Comparison of ENCODE assay signal across 8 mouse cellular contexts in the genomic region with DNA sequence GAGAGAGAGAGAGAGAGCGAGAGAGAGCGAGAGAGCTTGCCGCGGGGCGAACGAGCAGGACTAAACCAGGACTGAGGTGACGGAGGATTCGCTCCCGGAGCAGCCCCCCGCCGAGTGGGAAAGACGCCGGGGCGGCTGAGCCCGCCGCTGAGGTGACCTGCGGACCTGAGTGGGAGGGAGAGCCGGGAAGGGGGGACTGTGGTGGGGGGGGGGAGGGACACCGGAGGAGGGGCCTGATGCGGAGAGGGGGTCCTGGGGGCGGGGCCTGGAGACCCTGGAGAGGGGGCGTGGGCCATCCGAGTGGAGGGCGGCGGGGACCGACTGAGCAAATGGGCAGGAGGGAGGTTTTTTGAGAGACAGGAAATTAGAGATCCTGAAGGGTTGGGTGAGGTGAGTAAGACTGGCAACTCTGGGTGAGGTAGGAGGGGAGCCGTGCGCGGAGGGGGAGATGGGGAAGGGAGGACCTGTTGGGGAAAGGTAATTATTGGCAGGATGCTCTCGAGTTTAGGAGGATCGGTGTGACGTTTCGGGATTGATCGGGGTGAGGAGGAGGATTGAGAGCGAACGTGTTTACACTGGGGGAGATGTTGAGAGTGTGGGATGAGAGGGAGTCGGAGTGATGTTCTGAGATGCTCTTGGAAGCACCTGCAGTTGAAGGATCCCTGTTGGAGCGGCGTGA. TPM values are rescaled to one million over a fixed set of nuclear protein-coding genes. Genes with fewer than 3 reads are reported as not detected.
DNase-seq lines count a peak whose midpoint lies in the region; ATAC-seq and TF ChIP-seq lines count a peak whose summit lies in the region.

No protein-coding gene starts in this region.

- TF ChIP-seq POLR2A in kidney, adult 2 months (IDR thresholded peaks at IDR 0.05; ENCODE audit: low read depth, low read length): no peak

- in situ Hi-C loops in Patski (cut with MboI; ENCODE audit: low pct_unique_long_range_greater_than_20kb): loop anchor here (25.0 kb wide), 1 partner anchor 798 kb away; the partner anchor contains the start of genes Gm11555, Gm11563 and Krtap4-6

- peak overlapping the region; percentile 68 for H3K4me2 ChIP-seq in intestine, embryonic 14.5 days (ENCODE audit: low read length)
- H3K4me2 ChIP-seq in liver, embryonic 12.5 days: peak overlapping the region; percentile 95
- peak overlapping the region; percentile 78 for H3K4me2 ChIP-seq in neural tube, embryonic 11.5 days (ENCODE audit: low read depth)

- H3K27me3 ChIP-seq in kidney, adult 2 months (replicated peaks; ENCODE audit: control insufficient read depth, insufficient read depth, low read length): no peaks in the 10 kb centered on the region
- no peaks in the 10 kb centered on the region for H3K27me3 ChIP-seq in Patski
- H3K27me3 ChIP-seq in intestine, embryonic 14.5 days (replicated peaks; ENCODE audit: control insufficient read depth, insufficient read depth, low read length): no peaks in the 10 kb centered on the region
- no peaks in the 10 kb centered on the region for H3K27me3 ChIP-seq in liver, embryonic 12.5 days (replicated peaks)
- H3K27me3 ChIP-seq in neural tube, embryonic 11.5 days (ENCODE audit: control insufficient read depth, insufficient read depth, low read length): no peaks in the 10 kb centered on the region

- no peak for TF ChIP-seq CTCF in kidney, adult 2 months (conservative IDR thresholded peaks at IDR 0.05; ENCODE audit: insufficient read depth, insufficient read length, low read depth, low read length)
- TF ChIP-seq CTCF in Patski (IDR thresholded peaks at IDR 0.05): no peak

- POLR2A ChIA-PET in Patski (lab: Charles Lee): interaction anchor here (0.6 kb wide), 1 partner anchor 7 kb away, joined by 6 read pairs; no protein-coding TSS in a partner anchor

- peak overlapping the region; percentile 60 for H3K9ac ChIP-seq in intestine, embryonic 14.5 days (ENCODE audit: low read length)
- peak overlapping the region; percentile 96 for H3K9ac ChIP-seq in liver, embryonic 12.5 days
- peak overlapping the region; percentile 56 for H3K9ac ChIP-seq in neural tube, embryonic 11.5 days (ENCODE audit: low read length)

- peak overlapping the region; percentile 65 for H3K4me3 ChIP-seq in kidney, adult 2 months (ENCODE audit: insufficient read depth, low read depth, low read length)
- peak overlapping the region; percentile 59 for H3K4me3 ChIP-seq in intestine, embryonic 14.5 days (ENCODE audit: low read depth, low read length)
- peak overlapping the region; percentile 89 for H3K4me3 ChIP-seq in liver, embryonic 12.5 days
- peak overlapping the region; percentile 71 for H3K4me3 ChIP-seq in neural tube, embryonic 11.5 days (ENCODE audit: low read depth, low read length)

- CTCF ChIA-PET in Patski (lab: Charles Lee): interaction anchor here (0.8 kb wide), 1 partner anchor 45 kb away, joined by 4 read pairs; no protein-coding TSS in a partner anchor

- DNase-seq in kidney, adult 2 months: no peak
- no peak for DNase-seq in kidney, postnatal 25 days
- peak; percentile 6 for DNase-seq in Patski (ENCODE audit: low read depth, low spot score)
- no peak for DNase-seq in intestine, embryonic 14.5 days (ENCODE audit: low spot score)
- peak; percentile 78 for DNase-seq in neural tube, embryonic 11.5 days (ENCODE audit: low spot score)
- peak; percentile 83 for DNase-seq in yolk sac, embryonic 10.5 days (ENCODE audit: low spot score)

- H3K9me3 ChIP-seq in intestine, embryonic 14.5 days (ENCODE audit: control insufficient read depth, low read length): no peaks in the 10 kb centered on the region
- H3K9me3 ChIP-seq in liver, embryonic 12.5 days (replicated peaks): no peaks in the 10 kb centered on the region
- no peaks in the 10 kb centered on the region for H3K9me3 ChIP-seq in neural tube, embryonic 11.5 days (ENCODE audit: control insufficient read depth, low read length)

- 2% methylated on average over 32 of the region's 39 CpGs for WGBS in kidney, adult 2 months
- WGBS in intestine, embryonic 14.5 days: under 1% methylated on average over 39 of the region's 39 CpGs
- 2% methylated on average over 30 of the region's 39 CpGs for WGBS in liver, embryonic 12.5 days (ENCODE audit: insufficient replicate concordance)
- under 1% methylated on average over 28 of the region's 39 CpGs for WGBS in neural tube, embryonic 11.5 days

- peak overlapping the region; percentile 79 for H3K27ac ChIP-seq in kidney, adult 2 months (ENCODE audit: insufficient read depth, low read depth, low read length)
- H3K27ac ChIP-seq in intestine, embryonic 14.5 days (ENCODE audit: low read depth): peak overlapping the region; percentile 80
- H3K27ac ChIP-seq in liver, embryonic 12.5 days: peak overlapping the region; percentile 89
- peak overlapping the region; percentile 69 for H3K27ac ChIP-seq in neural tube, embryonic 11.5 days (ENCODE audit: low read depth, low read length)

- H3K4me1 ChIP-seq in kidney, adult 2 months (ENCODE audit: control insufficient read depth, insufficient read depth, low read length): no peaks in the 10 kb centered on the region; the same call in 1 of the 2 replicates
- H3K4me1 ChIP-seq in intestine, embryonic 14.5 days (replicated peaks; ENCODE audit: control insufficient read depth, insufficient read depth, low read length): no peaks in the 10 kb centered on the region
- peaks cover 22% of the 10 kb centered on the region for H3K4me1 ChIP-seq in liver, embryonic 12.5 days
- H3K4me1 ChIP-seq in neural tube, embryonic 11.5 days (ENCODE audit: control insufficient read depth, insufficient read depth, low read length): peaks cover 8% of the 10 kb centered on the region

- ATAC-seq in Patski: peak; percentile 44
- ATAC-seq in erythroid progenitor cell, adult 5-6 weeks (replicated peaks; ENCODE audit: low FRiP score, poor library complexity, severe bottlenecking): peak; percentile 27
- peak; percentile 74 for ATAC-seq in intestine, embryonic 14.5 days (replicated peaks; ENCODE audit: low FRiP score, low TSS enrichment, low read depth)
- ATAC-seq in liver, embryonic 12.5 days: peak; percentile 54
- peak; percentile 70 for ATAC-seq in neural tube, embryonic 11.5 days (ENCODE audit: insufficient read depth, low FRiP score, low TSS enrichment)

- no peaks in the 10 kb centered on the region; the same call in 1 of the 2 replicates for H3K36me3 ChIP-seq in kidney, adult 2 months (ENCODE audit: control insufficient read depth, insufficient read depth, low read length)
- peaks cover 23% of the 10 kb centered on the region for H3K36me3 ChIP-seq in intestine, embryonic 14.5 days (ENCODE audit: control insufficient read depth, insufficient read depth, low read length)
- peaks cover 27% of the 10 kb centered on the region for H3K36me3 ChIP-seq in liver, embryonic 12.5 days
- H3K36me3 ChIP-seq in neural tube, embryonic 11.5 days (ENCODE audit: control insufficient read depth, insufficient read depth, low read length): 0 out of 2 replicates have a peak, but pooled peaks cover 2% of the 10 kb centered on the region

RNA-seq across cellular contexts. Expression of gene Wipf2, which starts 0.5 kb away (rescaled TPM):
- polyA plus RNA-seq in kidney, adult 2 months (2012; rRNA removed): 8.7 and 9.9 TPM in 2 replicates
- polyA plus RNA-seq in Patski (2021): 11.2 TPM
- total RNA-seq in erythroid progenitor cell, adult 5-6 weeks (2015; ENCODE audit: low replicate concordance): 15.1 and 36.0 TPM in 2 replicates
- total RNA-seq in erythroid progenitor cell, adult 5-6 weeks (2017; ENCODE audit: low replicate concordance): 8.2 and 8.9 TPM in 2 replicates
- polyA plus RNA-seq in intestine, embryonic 14.5 days (2014; fragmentation: Nextera tagmentation; extraction: Ambion mirVana): 5.1 and 5.3 TPM in 2 replicates
- polyA plus RNA-seq in liver, embryonic 12.5 days (2016; fragmentation: Nextera tagmentation; extraction: Ambion mirVana): 2.0 and 2.2 TPM in 2 replicates
- polyA plus RNA-seq in neural tube, embryonic 11.5 days (2014; fragmentation: Nextera tagmentation; extraction: Ambion mirVana): 4.7 and 5.6 TPM in 2 replicates

RNA-seq across cellular contexts. Expression of gene Rapgefl1, which starts 27.3 kb away (rescaled TPM):
- polyA plus RNA-seq in kidney, adult 2 months (2012; rRNA removed): 4.2 and 4.7 TPM in 2 replicates
- 2.8 TPM for polyA plus RNA-seq in Patski (2021)
- 6.7 TPM in 1 of 2 replicates, not detected in the other for total RNA-seq in erythroid progenitor cell, adult 5-6 weeks (2015; ENCODE audit: low replicate concordance)
- 1.5 TPM in 1 of 2 replicates, not detected in the other for total RNA-seq in erythroid progenitor cell, adult 5-6 weeks (2017; ENCODE audit: low replicate concordance)
- 1.5 and 2.2 TPM in 2 replicates for polyA plus RNA-seq in intestine, embryonic 14.5 days (2014; fragmentation: Nextera tagmentation; extraction: Ambion mirVana)
- 0.21 and 0.24 TPM in 2 replicates for polyA plus RNA-seq in liver, embryonic 12.5 days (2016; fragmentation: Nextera tagmentation; extraction: Ambion mirVana)
- polyA plus RNA-seq in neural tube, embryonic 11.5 days (2014; fragmentation: Nextera tagmentation; extraction: Ambion mirVana): 2.3 and 2.8 TPM in 2 replicates

RNA-seq across cellular contexts. Expression of gene Cdc6, which starts 43.7 kb away (rescaled TPM):
- 0.11 and 0.14 TPM in 2 replicates for polyA plus RNA-seq in kidney, adult 2 months (2012; rRNA removed)
- polyA plus RNA-seq in Patski (2021): 9.0 TPM
- 72.4 and 84.3 TPM in 2 replicates for total RNA-seq in erythroid progenitor cell, adult 5-6 weeks (2015; ENCODE audit: low replicate concordance)
- total RNA-seq in erythroid progenitor cell, adult 5-6 weeks (2017; ENCODE audit: low replicate concordance): 96.1 and 116 TPM in 2 replicates
- polyA plus RNA-seq in intestine, embryonic 14.5 days (2014; fragmentation: Nextera tagmentation; extraction: Ambion mirVana): 32.5 and 32.9 TPM in 2 replicates
- polyA plus RNA-seq in liver, embryonic 12.5 days (2016; fragmentation: Nextera tagmentation; extraction: Ambion mirVana): 86.5 and 89.9 TPM in 2 replicates
- 41.6 and 44.4 TPM in 2 replicates for polyA plus RNA-seq in neural tube, embryonic 11.5 days (2014; fragmentation: Nextera tagmentation; extraction: Ambion mirVana)

RNA-seq across cellular contexts. Expression of gene Casc3, which starts 59.2 kb away (rescaled TPM):
- polyA plus RNA-seq in kidney, adult 2 months (2012; rRNA removed): 21.0 and 24.5 TPM in 2 replicates
- 39.4 TPM for polyA plus RNA-seq in Patski (2021)
- total RNA-seq in erythroid progenitor cell, adult 5-6 weeks (2015; ENCODE audit: low replicate concordance): 41.8 and 60.4 TPM in 2 replicates
- 59.2 and 92.7 TPM in 2 replicates for total RNA-seq in erythroid progenitor cell, adult 5-6 weeks (2017; ENCODE audit: low replicate concordance)
- polyA plus RNA-seq in intestine, embryonic 14.5 days (2014; fragmentation: Nextera tagmentation; extraction: Ambion mirVana): 34.5 and 37.3 TPM in 2 replicates
- polyA plus RNA-seq in liver, embryonic 12.5 days (2016; fragmentation: Nextera tagmentation; extraction: Ambion mirVana): 26.4 and 29.7 TPM in 2 replicates
- 55.4 and 59.4 TPM in 2 replicates for polyA plus RNA-seq in neural tube, embryonic 11.5 days (2014; fragmentation: Nextera tagmentation; extraction: Ambion mirVana)

Comparison
In these comparisons a context has a peak if more than half of its experiments do, and no peak if none do; other contexts are left out.
1. DNase-seq: peak in Patski (single experiment), neural tube, embryonic 11.5 days (single experiment) and yolk sac, embryonic 10.5 days (single experiment); none in kidney, adult 2 months (single experiment), kidney, postnatal 25 days (0 of 2) and intestine, embryonic 14.5 days (single experiment).
2. Peak in every context shown above with its lines, with median percentiles within 50 percentile points of each other: H3K27ac ChIP-seq, H3K4me3 ChIP-seq, ATAC-seq, H3K4me2 ChIP-seq and H3K9ac ChIP-seq.